Comparison of ENCODE assay signal across 9 mouse cellular contexts in the genomic region with DNA sequence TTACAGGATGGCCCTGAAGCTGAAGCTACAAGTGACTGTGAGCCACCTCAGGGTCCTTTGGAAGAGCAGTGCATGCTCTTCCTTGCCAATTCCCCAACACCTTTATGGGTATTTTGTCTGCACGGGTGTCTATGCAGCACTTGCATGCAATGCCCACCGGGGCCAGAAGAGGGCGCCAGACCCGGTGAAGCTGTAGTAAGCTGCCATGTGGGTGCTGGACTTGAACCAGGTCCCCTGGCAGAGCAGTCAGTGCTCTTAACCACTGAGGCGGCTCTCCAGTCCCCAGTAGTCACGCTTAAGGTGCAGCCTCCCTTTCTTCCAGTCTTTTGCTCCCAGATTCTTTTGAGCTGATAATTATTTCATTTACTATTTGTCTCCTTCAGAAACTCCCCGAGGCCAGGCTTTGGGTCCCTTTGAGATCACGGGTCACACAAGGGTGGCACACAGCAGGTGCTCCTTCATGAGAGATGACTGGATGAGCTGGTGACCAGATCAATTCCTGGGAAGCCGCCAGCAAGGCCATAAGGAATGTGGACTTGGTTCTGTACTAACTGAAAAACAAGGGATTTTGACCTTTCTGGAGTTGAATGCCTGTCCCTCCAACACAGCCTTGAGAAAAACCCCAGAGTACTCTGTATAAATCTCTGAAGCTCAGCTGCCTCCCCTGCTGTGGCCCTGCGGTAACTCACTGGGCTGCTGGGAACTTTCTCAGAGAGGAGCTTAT. TPM values are rescaled to one million over a fixed set of nuclear protein-coding genes. Genes with fewer than 3 reads are reported as not detected.
DNase-seq lines count a peak whose midpoint lies in the region; ATAC-seq and TF ChIP-seq lines count a peak whose summit lies in the region.
"Had no signal": no experiment of that assay in that cellular context is flagged by ENCODE, and none has a peak within 500 bp of the region (broad histone marks: within the 10 kb centered on the region; RNA-seq: fewer than 3 reads in every experiment).

No protein-coding gene starts in this region.

- TF ChIP-seq POLR2A in olfactory bulb, adult 2 months (IDR thresholded peaks at IDR 0.05; ENCODE audit: insufficient read depth, low read depth, low read length), result no peak

- no peak overlapping the region for H3K9ac ChIP-seq in forebrain, embryonic 11.5 days (ENCODE audit: low read length)
- H3K9ac ChIP-seq in forebrain, embryonic 12.5 days, result no peak overlapping the region
- no peak overlapping the region for H3K9ac ChIP-seq in midbrain, postnatal 0 days (replicated peaks; ENCODE audit: low read length, poor library complexity, severe bottlenecking)
- H3K9ac ChIP-seq in midbrain, embryonic 16.5 days (ENCODE audit: low read depth, low read length), result no peak overlapping the region
- H3K9ac ChIP-seq in forebrain, embryonic 16.5 days (replicated peaks; ENCODE audit: low read depth, low read length), result no peak overlapping the region

- peak; percentile 69 for DNase-seq in forebrain, embryonic 11.5 days (ENCODE audit: low spot score)
- no peak for DNase-seq in midbrain, postnatal 0 days (ENCODE audit: low spot score)
- peak; percentile 76 for DNase-seq in kidney, postnatal 10 days
- no peak for DNase-seq in embryo, embryonic 10.5 days (ENCODE audit: low spot score)

- 77% methylated on average over 10 of the region's 10 CpGs for WGBS in forebrain, embryonic 11.5 days
- 80% methylated on average over 10 of the region's 10 CpGs for WGBS in forebrain, embryonic 12.5 days
- 77% methylated on average over 10 of the region's 10 CpGs for WGBS in midbrain, postnatal 0 days
- WGBS in midbrain, embryonic 16.5 days, result 79% methylated on average over 10 of the region's 10 CpGs
- WGBS in olfactory bulb, adult 2 months, result 78% methylated on average over 10 of the region's 10 CpGs
- WGBS in forebrain, embryonic 16.5 days, result 80% methylated on average over 10 of the region's 10 CpGs

- TF ChIP-seq CTCF in midbrain, postnatal 0 days (IDR thresholded peaks at IDR 0.05), result peak; percentile 45
- TF ChIP-seq CTCF in olfactory bulb, adult 2 months (IDR thresholded peaks at IDR 0.05; ENCODE audit: insufficient read depth, low read depth, low read length), result 0 out of 2 replicates have a peak, but pooled peaks have one; percentile 12

- H3K4me3 ChIP-seq in forebrain, embryonic 11.5 days (ENCODE audit: low read depth, low read length), result no peak overlapping the region
- no peak overlapping the region for H3K4me3 ChIP-seq in forebrain, embryonic 12.5 days (replicated peaks)
- no peak overlapping the region for H3K4me3 ChIP-seq in midbrain, postnatal 0 days (ENCODE audit: low read depth, low read length)
- H3K4me3 ChIP-seq in midbrain, embryonic 16.5 days (ENCODE audit: low read depth, low read length), result no peak overlapping the region
- H3K4me3 ChIP-seq in olfactory bulb, adult 2 months (ENCODE audit: insufficient read depth, low read depth, low read length), result no peak overlapping the region
- no peak overlapping the region for H3K4me3 ChIP-seq in forebrain, embryonic 16.5 days (replicated peaks; ENCODE audit: low read length)

- ATAC-seq in forebrain, embryonic 11.5 days (replicated peaks; ENCODE audit: low FRiP score), result no peak
- ATAC-seq in forebrain, embryonic 12.5 days (ENCODE audit: low FRiP score), result no peak
- no peak for ATAC-seq in midbrain, postnatal 0 days (ENCODE audit: low FRiP score)
- ATAC-seq in midbrain, embryonic 16.5 days, result no peak
- no peak for ATAC-seq in forebrain, embryonic 16.5 days

- H3K36me3 ChIP-seq in forebrain, embryonic 11.5 days (ENCODE audit: control insufficient read depth, insufficient read depth, low read length), result no peaks in the 10 kb centered on the region
- no peaks in the 10 kb centered on the region for H3K36me3 ChIP-seq in forebrain, embryonic 12.5 days (replicated peaks)
- H3K36me3 ChIP-seq in midbrain, postnatal 0 days (ENCODE audit: insufficient read depth, low read length), result no peaks in the 10 kb centered on the region
- no peaks in the 10 kb centered on the region for H3K36me3 ChIP-seq in midbrain, embryonic 16.5 days (ENCODE audit: control insufficient read depth, insufficient read depth, low read length)
- no peaks in the 10 kb centered on the region for H3K36me3 ChIP-seq in forebrain, embryonic 16.5 days (ENCODE audit: control insufficient read depth, insufficient read depth)

- H3K27ac ChIP-seq in forebrain, embryonic 11.5 days (ENCODE audit: low read depth, low read length), result no peak overlapping the region
- H3K27ac ChIP-seq in forebrain, embryonic 12.5 days, result no peak overlapping the region
- H3K27ac ChIP-seq in midbrain, postnatal 0 days (ENCODE audit: low read depth, low read length), result no peak overlapping the region
- H3K27ac ChIP-seq in midbrain, embryonic 16.5 days (ENCODE audit: low read length), result no peak overlapping the region
- no peak overlapping the region for H3K27ac ChIP-seq in olfactory bulb, adult 2 months (ENCODE audit: insufficient read depth, low read depth, low read length)
- H3K27ac ChIP-seq in forebrain, embryonic 16.5 days (ENCODE audit: low read length), result no peak overlapping the region
- H3K27ac ChIP-seq: macrophage had no signal

- H3K9me3 ChIP-seq in forebrain, embryonic 11.5 days (ENCODE audit: control insufficient read depth, low read length), result no peaks in the 10 kb centered on the region
- no peaks in the 10 kb centered on the region for H3K9me3 ChIP-seq in forebrain, embryonic 12.5 days
- no peaks in the 10 kb centered on the region for H3K9me3 ChIP-seq in midbrain, postnatal 0 days (ENCODE audit: low read length)
- H3K9me3 ChIP-seq in midbrain, embryonic 16.5 days (replicated peaks; ENCODE audit: control insufficient read depth, low read length, poor library complexity, severe bottlenecking), result no peaks in the 10 kb centered on the region
- no peaks in the 10 kb centered on the region for H3K9me3 ChIP-seq in forebrain, embryonic 16.5 days (ENCODE audit: control insufficient read depth, low read length)

- H3K4me2 ChIP-seq in forebrain, embryonic 11.5 days (ENCODE audit: low read depth, low read length, severe bottlenecking), result no peak overlapping the region
- no peak overlapping the region for H3K4me2 ChIP-seq in forebrain, embryonic 12.5 days
- H3K4me2 ChIP-seq in midbrain, postnatal 0 days (ENCODE audit: low read depth, low read length, poor library complexity, severe bottlenecking), result no peak overlapping the region
- no peak overlapping the region for H3K4me2 ChIP-seq in midbrain, embryonic 16.5 days (ENCODE audit: low read length)
- H3K4me2 ChIP-seq in forebrain, embryonic 16.5 days (ENCODE audit: low read length), result no peak overlapping the region

- H3K4me1 ChIP-seq in forebrain, embryonic 11.5 days (replicated peaks; ENCODE audit: control insufficient read depth, insufficient read depth, low read length), result no peaks in the 10 kb centered on the region
- H3K4me1 ChIP-seq in forebrain, embryonic 12.5 days, result no peaks in the 10 kb centered on the region
- no peaks in the 10 kb centered on the region for H3K4me1 ChIP-seq in midbrain, postnatal 0 days (ENCODE audit: insufficient read depth, low read length)
- H3K4me1 ChIP-seq in midbrain, embryonic 16.5 days (ENCODE audit: control insufficient read depth, insufficient read depth, low read length), result no peaks in the 10 kb centered on the region
- H3K4me1 ChIP-seq in olfactory bulb, adult 2 months (ENCODE audit: control insufficient read depth, insufficient read depth, low read length), result no peaks in the 10 kb centered on the region
- no peaks in the 10 kb centered on the region for H3K4me1 ChIP-seq in forebrain, embryonic 16.5 days (replicated peaks; ENCODE audit: control insufficient read depth, insufficient read depth, low read length)

- H3K27me3 ChIP-seq in forebrain, embryonic 11.5 days (ENCODE audit: control insufficient read depth, insufficient read depth, low read length), result no peaks in the 10 kb centered on the region
- H3K27me3 ChIP-seq in forebrain, embryonic 12.5 days, result no peaks in the 10 kb centered on the region
- no peaks in the 10 kb centered on the region for H3K27me3 ChIP-seq in midbrain, postnatal 0 days (ENCODE audit: insufficient read depth, low read length)
- no peaks in the 10 kb centered on the region for H3K27me3 ChIP-seq in midbrain, embryonic 16.5 days (ENCODE audit: control insufficient read depth, insufficient read depth, low read depth, low read length)
- no peaks in the 10 kb centered on the region for H3K27me3 ChIP-seq in forebrain, embryonic 16.5 days (replicated peaks; ENCODE audit: control insufficient read depth, insufficient read depth, low read length)

RNA-seq across cellular contexts. Expression of gene Pxt1, which starts 6.9 kb away (rescaled TPM):
- 0.28 TPM in 1 of 2 replicates, not detected in the other for polyA plus RNA-seq in forebrain, embryonic 11.5 days (2014; fragmentation: Nextera tagmentation; extraction: Ambion mirVana)
- 0.44 TPM in 1 of 2 replicates, not detected in the other for polyA plus RNA-seq in forebrain, embryonic 12.5 days (2016; fragmentation: Nextera tagmentation; extraction: Ambion mirVana)
- total RNA-seq in midbrain, postnatal 0 days (2014; rRNA removed), result 0.49 TPM in 1 of 2 replicates, not detected in the other
- polyA plus RNA-seq in midbrain, postnatal 0 days (2015; fragmentation: Nextera tagmentation; extraction: Ambion mirVana), result 0.15 TPM in 1 of 2 replicates, not detected in the other
- polyA plus RNA-seq in midbrain, embryonic 16.5 days (2015; fragmentation: Nextera tagmentation; extraction: Ambion mirVana), result not detected in 2 replicates
- not detected in 2 replicates for polyA plus RNA-seq in olfactory bulb, adult 2 months (2012; ENCODE audit: insufficient read depth, insufficient read length, low replicate concordance, missing spikeins)
- not detected in 2 replicates for polyA plus RNA-seq in forebrain, embryonic 16.5 days (2015; fragmentation: Nextera tagmentation; extraction: Ambion mirVana)
- polyA plus RNA-seq: macrophage had no signal

RNA-seq across cellular contexts. Expression of gene Kctd20, which starts 15.0 kb away (rescaled TPM):
- 112 and 116 TPM in 2 replicates for polyA plus RNA-seq in forebrain, embryonic 11.5 days (2014; fragmentation: Nextera tagmentation; extraction: Ambion mirVana)
- 127 and 129 TPM in 2 replicates for polyA plus RNA-seq in forebrain, embryonic 12.5 days (2016; fragmentation: Nextera tagmentation; extraction: Ambion mirVana)
- total RNA-seq in midbrain, postnatal 0 days (2014; rRNA removed), result 60.0 and 64.9 TPM in 2 replicates
- polyA plus RNA-seq in midbrain, postnatal 0 days (2015; fragmentation: Nextera tagmentation; extraction: Ambion mirVana), result 63.2 and 63.8 TPM in 2 replicates
- polyA plus RNA-seq in midbrain, embryonic 16.5 days (2015; fragmentation: Nextera tagmentation; extraction: Ambion mirVana), result 92.4 and 93.4 TPM in 2 replicates
- polyA plus RNA-seq in olfactory bulb, adult 2 months (2012; ENCODE audit: insufficient read depth, insufficient read length, low replicate concordance, missing spikeins), result not detected in 2 replicates
- 123 and 135 TPM in 2 replicates for polyA plus RNA-seq in forebrain, embryonic 16.5 days (2015; fragmentation: Nextera tagmentation; extraction: Ambion mirVana)

RNA-seq across cellular contexts. Expression of gene 4930539E08Rik, which starts 21.7 kb away (rescaled TPM):
- polyA plus RNA-seq in forebrain, embryonic 11.5 days (2014; fragmentation: Nextera tagmentation; extraction: Ambion mirVana), result 0.16 and 0.19 TPM in 2 replicates
- 0.23 TPM in 2 replicates for polyA plus RNA-seq in forebrain, embryonic 12.5 days (2016; fragmentation: Nextera tagmentation; extraction: Ambion mirVana)
- 9.8 and 32.9 TPM in 2 replicates for total RNA-seq in midbrain, postnatal 0 days (2014; rRNA removed)
- 4.3 and 4.5 TPM in 2 replicates for polyA plus RNA-seq in midbrain, postnatal 0 days (2015; fragmentation: Nextera tagmentation; extraction: Ambion mirVana)
- polyA plus RNA-seq in midbrain, embryonic 16.5 days (2015; fragmentation: Nextera tagmentation; extraction: Ambion mirVana), result 3.0 and 4.0 TPM in 2 replicates
- polyA plus RNA-seq in olfactory bulb, adult 2 months (2012; ENCODE audit: insufficient read depth, insufficient read length, low replicate concordance, missing spikeins), result not detected in 2 replicates
- polyA plus RNA-seq in forebrain, embryonic 16.5 days (2015; fragmentation: Nextera tagmentation; extraction: Ambion mirVana), result 0.53 and 1.8 TPM in 2 replicates

Comparison
In these comparisons a context has a peak if more than half of its experiments do, and no peak if none do; other contexts are left out.
1. DNase-seq: peak in forebrain, embryonic 11.5 days (single experiment) and kidney, postnatal 10 days (single experiment); none in midbrain, postnatal 0 days (single experiment) and embryo, embryonic 10.5 days (single experiment).
2. RNA of gene Kctd20, which starts 15.0 kb away (polyA plus RNA-seq): 127 to 129 TPM in forebrain, embryonic 12.5 days, 123 to 135 TPM in forebrain, embryonic 16.5 days, 112 to 116 TPM in forebrain, embryonic 11.5 days, 92.4 to 93.4 TPM in midbrain, embryonic 16.5 days and 63.2 to 63.8 TPM in midbrain, postnatal 0 days; not detected in olfactory bulb, adult 2 months; every median in the first group is over 10 times any median in the second.